Mouse (Mus musculus) myocyte (in vitro differentiated cells): Measurements from ENCODE around the gene Slc25a10.

Experiments used
- E2F4 ChIP-seq: IDR thresholded peaks from one replicate; pipeline ENCODE4 v1.6.1; 2011; ENCODE audit warnings: mild to moderate bottlenecking, control low read depth, moderate library complexity; ENCODE audit not compliant: insufficient read depth
- MAX ChIP-seq: IDR thresholded peaks from one replicate; pipeline ENCODE4 v1.6.1; 2011; ENCODE audit warnings: low read depth, mild to moderate bottlenecking, control low read depth
- POLR2A ChIP-seq: IDR thresholded peaks from one replicate; pipeline ENCODE4 v1.6.1; 2011; ENCODE audit warnings: low read depth, mild to moderate bottlenecking, control low read depth, moderate library complexity; ENCODE audit not compliant: insufficient read length
- POLR2AphosphoS2 ChIP-seq: IDR thresholded peaks from one replicate; pipeline ENCODE4 v1.6.1; 2011; ENCODE audit warnings: low read depth, control low read depth; ENCODE audit not compliant: insufficient read length
- TCF12 ChIP-seq: IDR thresholded peaks from one replicate; pipeline ENCODE4 v1.6.1; 2011; ENCODE audit warnings: mild to moderate bottlenecking, control low read depth; ENCODE audit not compliant: poor library complexity, insufficient read depth, severe bottlenecking
- TCF3 ChIP-seq: IDR thresholded peaks from one replicate; pipeline ENCODE4 v1.6.1; 2011; ENCODE audit warnings: low read depth, control low read depth; ENCODE audit not compliant: insufficient read length
- USF1 ChIP-seq: IDR thresholded peaks from one replicate; pipeline ENCODE4 v1.6.1; 2011; ENCODE audit warnings: low read depth, mild to moderate bottlenecking, control low read depth, moderate library complexity

- TF ChIP-seq USF1 = no peak
- peak; percentile 90 for TF ChIP-seq POLR2AphosphoS2
- TF ChIP-seq POLR2A = peak; percentile 84
- TF ChIP-seq MAX = no peak
- no peak for TF ChIP-seq E2F4
- TF ChIP-seq TCF3 = no peak
- no peak for TF ChIP-seq TCF12
Measured at GRCm38 (mm10) chr11:120484265-120484981, 7.2 kb upstream of the Slc25a10 start, which contains the start of gene Mrpl12.
